Mouse (Mus musculus): ENCODE measurements at regions not wholly inside any gene's neighbourhood (a gene's known extent, or its start where the extent isn't known, plus 50 kb on each side); places are given as distances from the start of the nearest gene placed in this dataset.
A peak's percentile ranks its signal among the peaks of the same experiment; 100 is the strongest.
"Not testable (repeated sequence)": the region's sequence is repeated elsewhere in the genome, so short reads cannot be mapped to it uniquely, and the experiment has no call there.

DNA sequence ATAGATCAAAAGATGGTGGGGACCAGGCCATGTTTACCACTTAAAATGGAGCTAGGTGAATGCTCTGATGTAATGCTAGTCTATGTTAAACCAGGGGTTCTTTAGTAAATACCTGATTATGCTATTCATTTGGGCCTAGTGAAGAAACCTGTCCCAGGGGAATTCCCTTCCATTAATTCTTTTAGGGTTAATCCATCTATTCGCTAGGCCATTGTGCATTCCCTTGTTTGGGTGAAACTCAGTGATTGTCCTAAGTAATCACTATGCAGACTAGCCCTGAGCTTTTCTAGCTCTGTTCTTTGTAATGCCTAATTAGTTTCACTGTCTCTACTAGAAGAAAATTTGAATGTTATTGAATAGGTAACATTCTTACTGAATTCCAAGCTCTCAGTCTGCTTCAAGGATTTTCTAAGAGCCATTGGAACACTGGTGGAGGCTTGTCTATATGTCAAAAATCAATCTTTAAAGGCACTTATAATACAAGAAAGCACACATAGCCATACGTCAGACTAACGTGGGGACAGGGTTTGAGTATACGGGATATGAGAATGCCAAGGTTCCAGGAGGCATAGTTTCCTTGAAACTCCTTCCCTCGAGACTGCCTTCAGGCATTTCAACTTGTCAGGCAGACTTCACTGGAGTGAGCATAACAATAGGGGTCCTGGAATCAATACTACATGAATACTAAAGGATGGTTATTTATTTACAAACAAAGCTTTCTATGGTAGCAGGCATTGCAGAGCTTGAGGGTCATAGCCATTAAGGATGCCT lies 266.9 kb upstream of the 4930578C19Rik start:
- DNase-seq (ENCODE audit: low read depth, low spot score), result peak; percentile 46

DNA sequence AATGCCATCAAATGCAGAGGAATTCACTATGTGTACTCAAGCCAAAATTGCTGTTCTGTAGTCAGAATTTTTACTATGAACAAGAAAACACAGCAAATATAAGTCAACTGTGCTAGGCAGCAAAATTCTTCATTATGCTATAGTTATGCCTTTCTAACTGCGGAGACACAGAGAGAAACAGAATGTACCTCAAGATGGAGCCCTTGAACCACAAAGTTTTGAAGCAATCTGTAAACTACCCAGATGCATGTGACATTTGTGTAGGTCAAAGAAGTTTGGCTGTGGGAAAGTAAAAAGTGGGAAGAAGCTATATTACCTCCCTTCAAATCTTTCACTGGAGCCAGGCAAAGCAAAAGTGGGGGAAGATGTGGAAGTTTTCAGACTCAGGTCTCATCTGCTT lies 226.0 kb upstream of the 4930578C19Rik start:
- peak; percentile 2 for DNase-seq (ENCODE audit: low read depth, low spot score)

DNA sequence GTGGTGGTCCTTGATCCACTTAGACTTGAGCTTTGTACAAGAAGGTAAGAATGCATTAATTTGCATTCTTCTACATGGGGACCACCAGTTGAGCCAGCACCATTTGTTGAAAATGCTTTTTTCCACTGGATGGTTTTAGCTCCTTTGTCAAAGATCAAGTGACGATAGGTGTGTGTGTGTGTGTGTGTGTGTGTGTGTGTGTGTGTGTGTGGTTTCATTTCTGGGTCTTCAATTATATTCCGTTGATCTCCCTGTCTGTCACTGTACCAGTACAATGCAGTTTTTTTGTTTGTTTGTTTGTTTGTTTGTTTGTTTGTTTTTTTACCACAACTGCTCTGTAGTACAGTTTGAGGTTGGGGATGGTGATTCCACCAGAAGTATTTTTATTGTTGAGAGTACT lies 206.1 kb upstream of the 4930578C19Rik start:
- DNase-seq (ENCODE audit: low read depth, low spot score), result not testable (repeated sequence)

DNA sequence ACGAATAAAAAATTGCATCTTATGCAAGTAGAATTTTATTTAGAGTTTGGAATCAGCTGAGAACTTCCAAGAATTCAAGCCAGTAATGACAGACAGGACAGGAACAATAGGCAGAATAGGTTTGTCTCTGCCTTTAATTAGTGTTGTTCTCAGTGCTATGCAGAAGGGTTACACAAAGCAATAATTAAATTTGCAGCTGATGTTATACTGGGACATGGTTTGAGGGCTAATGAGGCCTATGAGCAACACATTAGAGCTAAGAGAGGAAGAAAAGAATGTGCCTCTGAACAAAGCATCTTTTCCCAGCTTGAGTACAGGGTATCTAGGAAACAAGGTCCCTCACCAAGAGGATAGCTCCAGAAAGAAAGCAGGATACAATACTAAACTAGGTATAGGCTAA lies 201.9 kb upstream of the 4930578C19Rik start:
- no peak for DNase-seq (ENCODE audit: low read depth, low spot score)

DNA sequence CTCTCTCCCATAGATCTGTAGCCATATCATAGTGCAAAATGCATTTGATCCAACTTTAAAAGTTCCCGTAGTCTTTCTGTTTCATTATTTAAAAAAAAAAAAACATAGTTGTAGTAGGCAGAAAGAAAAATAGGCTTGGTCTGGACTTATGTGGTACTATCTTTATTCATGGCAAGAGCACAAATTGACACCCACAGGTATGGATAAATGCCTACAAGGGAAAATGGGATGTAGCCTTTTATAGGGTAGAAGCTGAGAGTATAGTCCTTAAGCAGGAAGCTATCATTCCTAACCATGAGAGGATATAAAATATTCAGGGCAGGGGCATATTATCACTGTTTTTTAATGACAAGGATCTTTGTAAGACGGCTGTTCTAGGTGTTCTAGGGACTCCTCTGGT lies 157.4 kb upstream of the 4930578C19Rik start:
- DNase-seq (ENCODE audit: low read depth, low spot score), result no peak
